Mouse (Mus musculus): ENCODE data around the gene Amph.

- TF ChIP-seq GATA1 (IDR thresholded peaks at IDR 0.05; ENCODE audit: borderline replicate concordance, low read length) = no peak
- no peak for TF ChIP-seq FLI1 (IDR thresholded peaks at IDR 0.05; ENCODE audit: low read length)
Observed at GRCm38 (mm10) chr13:19178351-19178750, 230.3 kb downstream of the Amph start.
